Mouse (Mus musculus): ENCODE measurements around the gene Rap1b. TPM values are rescaled to one million over a fixed set of nuclear protein-coding genes. Genes with fewer than 3 reads are reported as not detected.

The Rap1b gene
- polyA plus RNA-seq, 1 experiment from 2014 or later: 123 TPM

- ATAC-seq: no peak
- Histone ChIP-seq H3K36me3 (ENCODE audit: poor library complexity, severe bottlenecking) (peaks cover 91% of the 10 kb centered on the region), H3K4me1 (no peaks in the 10 kb centered on the region), H3K4me3 (no peak overlapping the region), H3K27ac (no peak overlapping the region), H3K4me2 (no peak overlapping the region), H3K9me3 (replicated peaks) (no peaks in the 10 kb centered on the region), H3K9ac (no peak overlapping the region), H3K27me3 (no peaks in the 10 kb centered on the region)
- 90% methylated on average over 17 of the region's 17 CpGs for WGBS
Observed at GRCm38 (mm10) chr10:117772364-117773105, 73.3 kb downstream of the Rap1b start.

- no peak overlapping the region for H3K4me2 ChIP-seq
- H3K9ac ChIP-seq: no peak overlapping the region
- no peaks in the 10 kb centered on the region for H3K27me3 ChIP-seq
- WGBS: 92% methylated on average over 10 of the region's 10 CpGs
- H3K4me3 ChIP-seq: no peak overlapping the region
- no peak for ATAC-seq
- no peak overlapping the region for H3K27ac ChIP-seq
- no peaks in the 10 kb centered on the region for H3K9me3 ChIP-seq (replicated peaks)
- H3K36me3 ChIP-seq (ENCODE audit: poor library complexity, severe bottlenecking): peaks cover 92% of the 10 kb centered on the region
- H3K4me1 ChIP-seq: no peaks in the 10 kb centered on the region
Observed at GRCm38 (mm10) chr10:117771131-117771510, 74.7 kb downstream of the Rap1b start.

- H3K4me3 ChIP-seq: no peak overlapping the region
- peaks cover 92% of the 10 kb centered on the region for H3K36me3 ChIP-seq (ENCODE audit: poor library complexity, severe bottlenecking)
- no peaks in the 10 kb centered on the region for H3K27me3 ChIP-seq
- H3K9me3 ChIP-seq (replicated peaks): no peaks in the 10 kb centered on the region
- no peak overlapping the region for H3K4me2 ChIP-seq
- WGBS: 95% methylated on average over 18 of the region's 18 CpGs
- H3K4me1 ChIP-seq: no peaks in the 10 kb centered on the region
- no peak for ATAC-seq
- no peak overlapping the region for H3K9ac ChIP-seq
- no peak overlapping the region for H3K27ac ChIP-seq
Observed at GRCm38 (mm10) chr10:117770286-117771130, 75.3 kb downstream of the Rap1b start.

- H3K27me3 ChIP-seq: no peaks in the 10 kb centered on the region
Observed at GRCm38 (mm10) chr10:117769541-117770285, 76.1 kb downstream of the Rap1b start.

GRCm38 (mm10) chr10:117768141-117768440 lies 77.7 kb downstream of the Rap1b start:
- Histone ChIP-seq H3K4me2 (no peak overlapping the region), H3K9ac (no peak overlapping the region), H3K27me3 (no peaks in the 10 kb centered on the region), H3K27ac (no peak overlapping the region), H3K4me3 (no peak overlapping the region), H3K36me3 (ENCODE audit: poor library complexity, severe bottlenecking) (peaks cover 90% of the 10 kb centered on the region), H3K9me3 (replicated peaks) (no peaks in the 10 kb centered on the region), H3K4me1 (no peaks in the 10 kb centered on the region)
- ATAC-seq: no peak
- WGBS: 68% methylated on average over 7 of the region's 7 CpGs

More at GRCm38 (mm10) chr10:117769541-117770285, 76.1 kb downstream of the Rap1b start:
- Histone ChIP-seq H3K4me2 (no peak overlapping the region), H3K4me3 (no peak overlapping the region), H3K27ac (no peak overlapping the region), H3K36me3 (ENCODE audit: poor library complexity, severe bottlenecking) (peaks cover 93% of the 10 kb centered on the region), H3K9ac (no peak overlapping the region), H3K9me3 (replicated peaks) (no peaks in the 10 kb centered on the region), H3K4me1 (no peaks in the 10 kb centered on the region)
- 93% methylated on average over 9 of the region's 9 CpGs for WGBS
- no peak for ATAC-seq

GRCm38 (mm10) chr10:117767286-117768140 lies 78.3 kb downstream of the Rap1b start:
- peaks cover 90% of the 10 kb centered on the region for H3K36me3 ChIP-seq (ENCODE audit: poor library complexity, severe bottlenecking)
- H3K9ac ChIP-seq: no peak overlapping the region
- H3K9me3 ChIP-seq (replicated peaks): no peaks in the 10 kb centered on the region
- H3K27me3 ChIP-seq: no peaks in the 10 kb centered on the region
- no peaks in the 10 kb centered on the region for H3K4me1 ChIP-seq
- 80% methylated on average over 10 of the region's 10 CpGs for WGBS
- ATAC-seq: no peak
- H3K4me2 ChIP-seq: no peak overlapping the region
- H3K4me3 ChIP-seq: no peak overlapping the region
- H3K27ac ChIP-seq: no peak overlapping the region

GRCm38 (mm10) chr10:117766896-117767160 lies 79.0 kb downstream of the Rap1b start:
- H3K36me3 ChIP-seq (ENCODE audit: poor library complexity, severe bottlenecking): peaks cover 90% of the 10 kb centered on the region
- H3K9me3 ChIP-seq (replicated peaks): no peaks in the 10 kb centered on the region

GRCm38 (mm10) chr10:117766111-117766895 lies 79.5 kb downstream of the Rap1b start:
- no peaks in the 10 kb centered on the region for H3K4me1 ChIP-seq
- peaks cover 90% of the 10 kb centered on the region for H3K36me3 ChIP-seq (ENCODE audit: poor library complexity, severe bottlenecking)
- H3K27me3 ChIP-seq: no peaks in the 10 kb centered on the region
- H3K27ac ChIP-seq: no peak overlapping the region
- ATAC-seq: no peak
- no peak overlapping the region for H3K4me2 ChIP-seq
- H3K9me3 ChIP-seq (replicated peaks): no peaks in the 10 kb centered on the region
- WGBS: 94% methylated on average over 16 of the region's 16 CpGs
- H3K9ac ChIP-seq: no peak overlapping the region
- H3K4me3 ChIP-seq: no peak overlapping the region

More at GRCm38 (mm10) chr10:117766896-117767160, 79.0 kb downstream of the Rap1b start:
- no peak overlapping the region for H3K27ac ChIP-seq
- WGBS: 98% methylated on average over 5 of the region's 5 CpGs
- no peaks in the 10 kb centered on the region for H3K4me1 ChIP-seq
- ATAC-seq: no peak
- H3K4me3 ChIP-seq: no peak overlapping the region
- H3K27me3 ChIP-seq: no peaks in the 10 kb centered on the region
- no peak overlapping the region for H3K4me2 ChIP-seq
- H3K9ac ChIP-seq: no peak overlapping the region

- peaks cover 90% of the 10 kb centered on the region for H3K36me3 ChIP-seq (ENCODE audit: poor library complexity, severe bottlenecking)
- H3K27ac ChIP-seq: no peak overlapping the region
- H3K27me3 ChIP-seq: no peaks in the 10 kb centered on the region
- H3K4me2 ChIP-seq: no peak overlapping the region
- no peaks in the 10 kb centered on the region for H3K9me3 ChIP-seq (replicated peaks)
- H3K4me3 ChIP-seq: no peak overlapping the region
- no peak for ATAC-seq
- no peaks in the 10 kb centered on the region for H3K4me1 ChIP-seq
- no peak overlapping the region for H3K9ac ChIP-seq
- WGBS: 95% methylated on average over 11 of the region's 11 CpGs
Observed at GRCm38 (mm10) chr10:117765116-117765894, 80.5 kb downstream of the Rap1b start.

- no peaks in the 10 kb centered on the region for H3K4me1 ChIP-seq
- H3K27ac ChIP-seq: no peak overlapping the region
- H3K36me3 ChIP-seq (ENCODE audit: poor library complexity, severe bottlenecking): peaks cover 90% of the 10 kb centered on the region
- H3K9ac ChIP-seq: no peak overlapping the region
- H3K4me3 ChIP-seq: no peak overlapping the region
- WGBS: 91% methylated on average over 6 of the region's 6 CpGs
- ATAC-seq: no peak
- no peaks in the 10 kb centered on the region for H3K27me3 ChIP-seq
- no peak overlapping the region for H3K4me2 ChIP-seq
- no peaks in the 10 kb centered on the region for H3K9me3 ChIP-seq (replicated peaks)
Observed at GRCm38 (mm10) chr10:117764598-117764997, 81.2 kb downstream of the Rap1b start.

All from forebrain, embryonic 13.5 days (tissue).